Mouse (Mus musculus) limb, embryonic 11.5 days (tissue): ENCODE measurements around the gene Gpr62. TPM values are rescaled to one million over a fixed set of nuclear protein-coding genes. Genes with fewer than 3 reads are reported as not detected.
A peak's percentile ranks its signal among the peaks of the same experiment; 100 is the strongest.

Experiments
- ATAC-seq: fragments of 200-750 bp; cut with Nextera tagmentation; 2 replicates; pipeline ENCODE4 v1.8.0; 2017; ENCODE audit warnings: low read depth; ENCODE audit not compliant: insufficient number of reproducible peaks, low FRiP score, low TSS enrichment
- DNase-seq: peaks from one replicate; pipeline ENCODE4 v3.0.0-alpha.2; 2015; ENCODE audit warnings: low spot score
- H3K27ac ChIP-seq: fragments of 300-500 bp; sonication (generic); replicated peaks from 2 replicates; pipeline ENCODE4 v1.5.1; 2014; ENCODE audit warnings: low read depth, mild to moderate bottlenecking, low read length
- H3K27me3 ChIP-seq: fragments of 300-500 bp; sonication (generic); 2 replicates; pipeline ENCODE4 v1.6.1; 2014; ENCODE audit warnings: mild to moderate bottlenecking, low read length, mixed read lengths; ENCODE audit not compliant: control insufficient read depth, insufficient read depth
- H3K36me3 ChIP-seq: fragments of 300-500 bp; sonication (generic); 2 replicates; pipeline ENCODE4 v1.6.1; 2014; ENCODE audit warnings: mild to moderate bottlenecking, low read length, moderate library complexity, mixed read lengths; ENCODE audit not compliant: control insufficient read depth, insufficient read depth
- H3K4me1 ChIP-seq: fragments of 300-500 bp; sonication (generic); 2 replicates; pipeline ENCODE4 v1.6.1; 2014; ENCODE audit warnings: low read length, mixed read lengths; ENCODE audit not compliant: control insufficient read depth, insufficient read depth
- H3K4me2 ChIP-seq: fragments of 300-500 bp; sonication (generic); 2 replicates; pipeline ENCODE4 v1.6.1; 2014; ENCODE audit warnings: low read depth, mild to moderate bottlenecking, moderate library complexity; ENCODE audit not compliant: severe bottlenecking
- H3K4me3 ChIP-seq: fragments of 300-500 bp; sonication (generic); 2 replicates; pipeline ENCODE4 v1.5.1; 2014; ENCODE audit warnings: low read depth, low read length
- H3K9ac ChIP-seq: fragments of 300-500 bp; sonication (generic); 2 replicates; pipeline ENCODE4 v1.6.1; 2014; ENCODE audit warnings: mild to moderate bottlenecking, low read length
- H3K9me3 ChIP-seq: fragments of 300-500 bp; sonication (generic); 2 replicates; pipeline ENCODE4 v1.6.1; 2016; ENCODE audit warnings: low read length; ENCODE audit not compliant: control insufficient read depth
- WGBS: fragments of 180-500 bp; shearing (Covaris S2); extraction: QIAGEN DNeasy Blood & Tissue Kit; methylation state at CpG from one replicate; pipeline ENCODE4 v1.1.7; 2014; 5-methylcytosine and 5-hydroxymethylcytosine counted together
- polyA plus RNA-seq: library from polyadenylated mRNA; unstranded; fragments of >200 nt; fragmentation: Nextera tagmentation; extraction: Ambion mirVana; gene quantifications from 2 replicates; pipeline ENCODE4 v1.2.1, GENCODE M21; 2014

Gpr62 gene
- polyA plus RNA-seq, 1 experiment from 2014 or later: 0.24 TPM

- Histone ChIP-seq H3K9ac (0 out of 2 replicates have a peak overlapping the region, but pooled peaks have one; percentile 22), H3K27me3 (no peaks in the 10 kb centered on the region), H3K4me2 (0 out of 2 replicates have a peak overlapping the region, but pooled peaks have one; percentile 12), H3K9me3 (no peaks in the 10 kb centered on the region), H3K4me1 (peaks cover 63% of the 10 kb centered on the region), H3K4me3 (no peak overlapping the region), H3K27ac (0 out of 2 replicates have a peak overlapping the region, but pooled peaks have one; percentile 14), H3K36me3 (no peaks in the 10 kb centered on the region; the same call in 1 of the 2 replicates)
- WGBS: 75% methylated on average over 11 of the region's 11 CpGs
- no peak for ATAC-seq
- DNase-seq: no peak
These were observed 14.4 kb downstream of the Gpr62 start for GRCm38 (mm10) chr9:106451298-106451697.

GRCm38 (mm10) chr9:106450661-106451060 lies 15.1 kb downstream of the Gpr62 start:
- 0 out of 2 replicates have a peak overlapping the region, but pooled peaks have one; percentile 20 for H3K4me2 ChIP-seq
- no peaks in the 10 kb centered on the region; the same call in 1 of the 2 replicates for H3K36me3 ChIP-seq
- H3K27me3 ChIP-seq: no peaks in the 10 kb centered on the region
- 3% methylated on average over 9 of the region's 9 CpGs for WGBS
- no peak overlapping the region for H3K4me3 ChIP-seq
- DNase-seq: peak; percentile 56
- no peaks in the 10 kb centered on the region for H3K9me3 ChIP-seq
- no peak overlapping the region; the same call in 1 of the 2 replicates for H3K27ac ChIP-seq
- H3K4me1 ChIP-seq: peaks cover 57% of the 10 kb centered on the region
- no peak for ATAC-seq
- no peak overlapping the region for H3K9ac ChIP-seq

- WGBS: 86% methylated on average over 8 of the region's 8 CpGs
- DNase-seq: no peak
- H3K27ac ChIP-seq: no peak overlapping the region
- 0 out of 2 replicates have a peak overlapping the region, but pooled peaks have one; percentile 4 for H3K4me2 ChIP-seq
- no peaks in the 10 kb centered on the region; the same call in 1 of the 2 replicates for H3K36me3 ChIP-seq
- no peak overlapping the region for H3K9ac ChIP-seq
- peaks cover 50% of the 10 kb centered on the region for H3K4me1 ChIP-seq
- no peak overlapping the region for H3K4me3 ChIP-seq
- H3K9me3 ChIP-seq: no peaks in the 10 kb centered on the region
- no peak for ATAC-seq
- no peaks in the 10 kb centered on the region for H3K27me3 ChIP-seq
These were observed 15.8 kb downstream of the Gpr62 start for GRCm38 (mm10) chr9:106449947-106450346.

GRCm38 (mm10) chr9:106448498-106449031 lies 17.2 kb downstream of the Gpr62 start:
- Histone ChIP-seq H3K9ac (peak overlapping the region; percentile 47; the same call in 1 of the 2 replicates), H3K27ac (no peak overlapping the region), H3K36me3 (no peaks in the 10 kb centered on the region; the same call in 1 of the 2 replicates), H3K4me2 (peak overlapping the region; percentile 76), H3K4me3 (peak overlapping the region; percentile 34), H3K4me1 (peaks cover 49% of the 10 kb centered on the region), H3K27me3 (no peaks in the 10 kb centered on the region), H3K9me3 (no peaks in the 10 kb centered on the region)
- WGBS: under 1% methylated on average over 23 of the region's 23 CpGs
- ATAC-seq (peak; percentile 41), DNase-seq (peak; percentile 77)

GRCm38 (mm10) chr9:106447951-106448350 lies 17.8 kb downstream of the Gpr62 start:
- H3K4me1 ChIP-seq: peaks cover 49% of the 10 kb centered on the region
- H3K9ac ChIP-seq: no peak overlapping the region
- ATAC-seq: no peak
- peak overlapping the region; percentile 76; the same call in 1 of the 2 replicates for H3K4me2 ChIP-seq
- DNase-seq: no peak
- no peaks in the 10 kb centered on the region for H3K27me3 ChIP-seq
- no peak overlapping the region for H3K27ac ChIP-seq
- H3K36me3 ChIP-seq: no peaks in the 10 kb centered on the region; the same call in 1 of the 2 replicates
- WGBS: 40% methylated on average over 9 of the region's 9 CpGs
- no peaks in the 10 kb centered on the region for H3K9me3 ChIP-seq
- H3K4me3 ChIP-seq: no peak overlapping the region

- under 1% methylated on average over 24 of the region's 24 CpGs for WGBS
- Histone ChIP-seq H3K9me3 (no peaks in the 10 kb centered on the region), H3K4me3 (peak within 1 kb of the TSS; percentile 45), H3K36me3 (peaks cover under 1% of the 10 kb centered on the region; the same call in 1 of the 2 replicates), H3K27ac (peak within 1 kb of the TSS; percentile 30; the same call in 1 of the 2 replicates), H3K9ac (peak within 1 kb of the TSS; percentile 71), H3K4me1 (peaks cover 43% of the 10 kb centered on the region), H3K27me3 (no peaks in the 10 kb centered on the region), H3K4me2 (peak within 1 kb of the TSS; percentile 76)
- ATAC-seq (peak; percentile 80), DNase-seq (peak; percentile 92)
These were observed 18.4 kb downstream of the Gpr62 start, which contains the start of the genes Abhd14b and Abhd14a for GRCm38 (mm10) chr9:106447348-106447747. TSS of gene Abhd14b (plus strand) at chr9:106447459. TSS of gene Abhd14a (minus strand) at chr9:106447678.

GRCm38 (mm10) chr9:106444836-106445235 lies 20.9 kb downstream of the Gpr62 start:
- Histone ChIP-seq H3K4me2 (no peak overlapping the region), H3K9me3 (no peaks in the 10 kb centered on the region), H3K9ac (no peak overlapping the region), H3K4me3 (no peak overlapping the region), H3K4me1 (peaks cover 18% of the 10 kb centered on the region), H3K27me3 (no peaks in the 10 kb centered on the region), H3K27ac (no peak overlapping the region), H3K36me3 (0 out of 2 replicates have a peak, but pooled peaks cover 2% of the 10 kb centered on the region)
- ATAC-seq: no peak
- DNase-seq: no peak
- WGBS: 78% methylated on average over 4 of the region's 4 CpGs

- ATAC-seq (no peak), DNase-seq (no peak)
- 80% methylated on average over 5 of the region's 5 CpGs for WGBS
- Histone ChIP-seq H3K4me3 (no peak overlapping the region), H3K27me3 (no peaks in the 10 kb centered on the region), H3K4me2 (no peak overlapping the region), H3K9ac (no peak overlapping the region), H3K36me3 (0 out of 2 replicates have a peak, but pooled peaks cover 2% of the 10 kb centered on the region), H3K4me1 (peaks cover 11% of the 10 kb centered on the region), H3K9me3 (no peaks in the 10 kb centered on the region), H3K27ac (no peak overlapping the region)
These were observed 23.1 kb downstream of the Gpr62 start for GRCm38 (mm10) chr9:106442680-106443079.
